16 mouse cellular contexts compared by ENCODE assay signal in genomic region chr10:127001297-127001696, GRCm38 (mm10). TPM values are rescaled to one million over a fixed set of nuclear protein-coding genes. Genes with fewer than 3 reads are reported as not detected.
"Had no signal": no experiment of that assay in that cellular context is flagged by ENCODE, and none has a peak within 500 bp of the region (broad histone marks: within the 10 kb centered on the region; RNA-seq: fewer than 3 reads in every experiment).

No protein-coding gene starts in this region.

- ATAC-seq: intestine, postnatal 0 days; midbrain, embryonic 13.5 days had no signal

- H3K9ac ChIP-seq: limb, embryonic 12.5 days; liver, embryonic 13.5 days; liver, postnatal 0 days; midbrain, embryonic 13.5 days; neural tube, embryonic 15.5 days had no signal

- H3K27ac ChIP-seq: kidney, postnatal 0 days; limb, embryonic 12.5 days; liver, embryonic 13.5 days; midbrain, embryonic 13.5 days; neural tube, embryonic 15.5 days had no signal

- H3K4me2 ChIP-seq: limb, embryonic 12.5 days; liver, embryonic 13.5 days; midbrain, embryonic 13.5 days; neural tube, embryonic 15.5 days had no signal

- DNase-seq: kidney, adult 8-10 months; kidney, postnatal 36 days; layer of hippocampus, adult 9-11 months; layer of hippocampus, postnatal 36 days; liver; liver, embryonic 13.5 days; liver, postnatal 0 days; right cerebral cortex, adult 18-20 months had no signal

- H3K27me3 ChIP-seq: limb, embryonic 12.5 days; liver, embryonic 13.5 days; midbrain, embryonic 13.5 days; neural tube, embryonic 15.5 days had no signal

- H3K4me3 ChIP-seq: limb, embryonic 12.5 days; liver, embryonic 13.5 days; midbrain, embryonic 13.5 days; neural tube, embryonic 15.5 days had no signal

- H3K4me1 ChIP-seq: midbrain, embryonic 13.5 days; neural tube, embryonic 15.5 days had no signal

- H3K9me3 ChIP-seq: limb, embryonic 12.5 days; liver, embryonic 13.5 days; midbrain, embryonic 13.5 days; neural tube, embryonic 15.5 days had no signal

RNA-seq across cellular contexts. Expression of gene Avil, which starts 0.8 kb away (rescaled TPM):
- total RNA-seq: megakaryocyte progenitor cell, adult 5-6 weeks had no signal
- polyA plus RNA-seq: liver, postnatal 0 days had no signal

RNA-seq across cellular contexts. Expression of gene Eef1akmt3, which starts 40.0 kb away (rescaled TPM):
- total RNA-seq: left cerebral cortex, postnatal 36 days; megakaryocyte progenitor cell, adult 5-6 weeks; midbrain, postnatal 0 days had no signal
